Mouse (Mus musculus): ENCODE results near the gene Yipf1.

The Yipf1 gene

GRCm38 (mm10) chr4:107313690-107314478 lies at the start of gene Yipf1:
Gene Yipf1, plus strand, starts transcription at chr4:107314363.
- peak; percentile 95 for DNase-seq (ENCODE audit: low spot score)

- DNase-seq (ENCODE audit: low spot score): no peak
Measured at GRCm38 (mm10) chr4:107273683-107274082, 40.5 kb upstream of the Yipf1 start.

- no peak for DNase-seq (ENCODE audit: low spot score)
Measured at GRCm38 (mm10) chr4:107274511-107274910, 39.7 kb upstream of the Yipf1 start.

GRCm38 (mm10) chr4:107278188-107278707 lies 35.9 kb upstream of the Yipf1 start:
- peak; percentile 10 for DNase-seq (ENCODE audit: low spot score)

GRCm38 (mm10) chr4:107280843-107281475 lies 33.2 kb upstream of the Yipf1 start:
- DNase-seq (ENCODE audit: low spot score): no peak

GRCm38 (mm10) chr4:107285446-107286200 lies 28.5 kb upstream of the Yipf1 start:
- peak; percentile 46 for DNase-seq (ENCODE audit: low spot score)

GRCm38 (mm10) chr4:107286386-107286785 lies 27.8 kb upstream of the Yipf1 start:
- no peak for DNase-seq (ENCODE audit: low spot score)

GRCm38 (mm10) chr4:107287517-107287916 lies 26.6 kb upstream of the Yipf1 start:
- DNase-seq (ENCODE audit: low spot score): no peak

- no peak for DNase-seq (ENCODE audit: low spot score)
Measured at GRCm38 (mm10) chr4:107291611-107292272, 22.4 kb upstream of the Yipf1 start.

GRCm38 (mm10) chr4:107292273-107292662 lies 21.9 kb upstream of the Yipf1 start:
- peak; percentile 57 for DNase-seq (ENCODE audit: low spot score)

GRCm38 (mm10) chr4:107298071-107298606 lies 16.0 kb upstream of the Yipf1 start:
- DNase-seq (ENCODE audit: low spot score): no peak

GRCm38 (mm10) chr4:107299779-107300340 lies 14.3 kb upstream of the Yipf1 start:
- DNase-seq (ENCODE audit: low spot score): no peak

- no peak for DNase-seq (ENCODE audit: low spot score)
Measured at GRCm38 (mm10) chr4:107300371-107300770, 13.8 kb upstream of the Yipf1 start.

- no peak for DNase-seq (ENCODE audit: low spot score)
Measured at GRCm38 (mm10) chr4:107300902-107301555, 13.1 kb upstream of the Yipf1 start.

- peak; percentile 27 for DNase-seq (ENCODE audit: low spot score)
Measured at GRCm38 (mm10) chr4:107302221-107302620, 11.9 kb upstream of the Yipf1 start.

- no peak for DNase-seq (ENCODE audit: low spot score)
Measured at GRCm38 (mm10) chr4:107302832-107303231, 11.3 kb upstream of the Yipf1 start.

- DNase-seq (ENCODE audit: low spot score): no peak
Measured at GRCm38 (mm10) chr4:107303531-107303930, 10.6 kb upstream of the Yipf1 start.

- no peak for DNase-seq (ENCODE audit: low spot score)
Measured at GRCm38 (mm10) chr4:107306966-107307365, 7.2 kb upstream of the Yipf1 start, which contains the start of gene Dio1. Gene Dio1, minus strand, starts transcription at chr4:107307169.

- DNase-seq (ENCODE audit: low spot score): no peak
Measured at GRCm38 (mm10) chr4:107314479-107314805, 279 bp downstream of the Yipf1 start.

GRCm38 (mm10) chr4:107318646-107319045 lies 4.5 kb downstream of the Yipf1 start:
- no peak for DNase-seq (ENCODE audit: low spot score)

- DNase-seq (ENCODE audit: low spot score): no peak
Measured at GRCm38 (mm10) chr4:107321041-107321440, 6.9 kb downstream of the Yipf1 start.

Data from lung, postnatal 25 days (tissue).